Mouse (Mus musculus) adrenal gland, postnatal 10 days (tissue): Measurements from ENCODE around the gene Aebp1. TPM values are rescaled to one million over a fixed set of nuclear protein-coding genes. Genes with fewer than 3 reads are reported as not detected.

ENCODE experiments used
- DNase-seq: peaks from one replicate; pipeline ENCODE4 v3.0.0; 2021; ENCODE audit warnings: mixed read lengths
- total RNA-seq, 2 experiments: library from RNA; stranded (reverse); gene quantifications; 2 replicates each; pipeline ENCODE4 v1.2.3; 2021

Gene Aebp1
- total RNA-seq, 2 experiments from 2014 or later, result 153 to 172 TPM

- DNase-seq, result no peak
Observed at GRCm38 (mm10) chr11:5893807-5894206, 32.1 kb downstream of the Aebp1 start.

- DNase-seq, result no peak
Observed at GRCm38 (mm10) chr11:5897230-5897629, 35.5 kb downstream of the Aebp1 start.

- no peak for DNase-seq
Observed at GRCm38 (mm10) chr11:5897839-5898238, 36.1 kb downstream of the Aebp1 start.

- DNase-seq, result no peak
Observed at GRCm38 (mm10) chr11:5898531-5898930, 36.8 kb downstream of the Aebp1 start, which contains the start of gene Myl7. Gene Myl7 (minus strand): TSS chr11:5898782.

- no peak for DNase-seq
Observed at GRCm38 (mm10) chr11:5899286-5899685, 37.5 kb downstream of the Aebp1 start.

- no peak for DNase-seq
Observed at GRCm38 (mm10) chr11:5901320-5901719, 39.6 kb downstream of the Aebp1 start.

GRCm38 (mm10) chr11:5901950-5902349 lies 40.2 kb downstream of the Aebp1 start:
- peak; percentile 63 for DNase-seq

GRCm38 (mm10) chr11:5902390-5902789 lies 40.6 kb downstream of the Aebp1 start:
- DNase-seq, result no peak

DNA sequence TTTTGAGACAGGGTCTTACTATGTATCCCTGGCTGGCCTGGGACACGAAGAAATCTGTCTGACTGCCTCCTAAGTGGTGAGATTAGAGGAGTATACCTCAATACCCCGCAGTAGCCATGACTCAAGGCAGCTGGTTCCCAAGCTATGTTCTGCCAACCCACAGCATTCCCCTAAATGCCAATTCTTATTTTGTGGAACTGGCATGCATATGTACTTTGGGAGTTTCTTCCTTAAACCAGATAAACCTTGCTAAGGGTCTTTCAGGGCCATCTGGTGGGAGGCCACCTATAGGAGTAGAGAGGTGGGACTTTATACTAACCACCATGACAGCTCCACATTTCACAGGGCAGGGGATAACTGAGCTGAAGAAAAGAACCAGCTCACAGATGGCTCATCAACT lies 42.1 kb downstream of the Aebp1 start:
- DNase-seq, result no peak

GRCm38 (mm10) chr11:5904357-5904756 lies 42.6 kb downstream of the Aebp1 start:
- no peak for DNase-seq

DNA sequence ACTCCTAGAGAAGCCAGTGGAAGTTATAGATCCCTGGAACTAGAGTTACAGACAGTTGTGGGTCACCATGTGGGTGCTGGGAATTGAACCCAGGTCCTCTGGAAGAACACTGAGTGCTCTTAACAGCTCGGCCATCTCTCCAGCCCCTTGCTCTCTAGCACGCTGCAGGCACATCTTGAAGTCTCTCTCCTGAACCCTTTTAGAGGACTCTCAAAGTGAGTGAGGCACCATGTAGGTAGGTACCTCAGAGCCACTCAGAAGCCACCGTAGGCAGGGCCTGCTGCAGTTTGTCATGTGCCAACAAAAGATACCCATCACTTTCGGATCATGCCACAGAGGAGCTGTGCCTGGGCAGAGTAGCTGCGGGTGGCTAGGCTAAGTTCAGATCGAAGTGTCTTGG lies 43.1 kb downstream of the Aebp1 start:
- DNase-seq, result no peak

GRCm38 (mm10) chr11:5905778-5906518 lies 44.2 kb downstream of the Aebp1 start:
- DNase-seq, result no peak

DNA sequence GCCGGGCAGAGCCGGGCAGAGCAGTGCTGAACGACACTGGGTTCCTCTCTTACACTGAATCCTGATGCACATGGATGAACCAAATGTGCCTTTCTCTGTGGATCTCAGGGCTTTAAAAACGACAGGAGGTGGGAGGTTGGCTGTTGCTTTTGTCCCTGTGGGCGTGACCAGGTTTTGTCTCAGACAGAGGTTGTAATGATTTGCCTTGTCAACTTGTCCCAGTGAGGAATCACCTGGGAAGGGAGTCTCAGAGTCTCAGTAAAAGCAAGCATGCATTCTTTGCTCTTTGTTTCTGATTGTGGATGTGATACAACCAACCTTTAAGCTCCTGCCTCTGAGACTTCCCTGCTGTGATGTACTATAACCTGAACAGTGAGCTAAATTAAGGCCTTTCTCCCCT lies 45.3 kb downstream of the Aebp1 start:
- DNase-seq, result no peak

DNA sequence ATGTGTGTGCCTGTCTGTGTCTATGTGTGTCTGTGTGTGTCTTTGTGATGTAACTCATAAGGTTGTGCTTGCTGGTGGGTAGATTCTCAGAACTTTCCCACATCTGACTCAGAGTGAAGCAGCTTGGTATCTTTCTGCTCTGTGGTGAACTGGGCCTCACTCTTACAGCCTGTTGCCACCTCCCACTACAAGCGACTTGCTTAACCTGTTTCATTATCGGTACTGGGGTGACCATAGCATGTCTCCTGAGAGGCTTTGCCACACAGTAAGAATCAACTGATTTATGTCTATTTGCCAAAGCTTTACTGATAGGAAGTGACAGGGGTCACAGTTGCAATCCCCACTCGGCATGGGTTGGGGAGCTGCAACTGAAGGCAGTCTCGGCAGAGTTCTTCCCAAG lies 46.9 kb downstream of the Aebp1 start:
- no peak for DNase-seq

DNA sequence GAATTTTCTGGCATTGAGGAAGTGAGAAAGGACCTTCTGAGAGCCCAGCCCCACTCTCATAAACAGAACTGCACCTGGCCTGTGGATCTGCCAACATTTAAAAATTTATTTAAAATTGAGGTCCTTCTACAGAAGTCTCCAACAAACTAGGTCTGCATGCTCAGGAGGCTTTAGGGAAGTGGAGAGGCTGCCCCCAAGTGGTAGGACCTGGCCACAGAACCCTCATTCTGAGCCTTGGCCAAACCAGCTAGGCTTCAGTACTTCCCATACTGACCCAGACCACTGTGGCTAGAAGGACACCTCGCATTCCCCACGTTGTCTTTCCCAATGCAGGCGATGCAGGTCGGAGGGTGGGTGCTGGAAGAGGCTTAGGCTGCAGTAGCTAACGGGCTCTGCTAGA lies 50.9 kb downstream of the Aebp1 start:
- DNase-seq, result peak; percentile 73

GRCm38 (mm10) chr11:5913256-5913655 lies 51.5 kb downstream of the Aebp1 start:
- DNase-seq, result peak; percentile 35

GRCm38 (mm10) chr11:5913936-5914335 lies 52.2 kb downstream of the Aebp1 start:
- no peak for DNase-seq

DNA sequence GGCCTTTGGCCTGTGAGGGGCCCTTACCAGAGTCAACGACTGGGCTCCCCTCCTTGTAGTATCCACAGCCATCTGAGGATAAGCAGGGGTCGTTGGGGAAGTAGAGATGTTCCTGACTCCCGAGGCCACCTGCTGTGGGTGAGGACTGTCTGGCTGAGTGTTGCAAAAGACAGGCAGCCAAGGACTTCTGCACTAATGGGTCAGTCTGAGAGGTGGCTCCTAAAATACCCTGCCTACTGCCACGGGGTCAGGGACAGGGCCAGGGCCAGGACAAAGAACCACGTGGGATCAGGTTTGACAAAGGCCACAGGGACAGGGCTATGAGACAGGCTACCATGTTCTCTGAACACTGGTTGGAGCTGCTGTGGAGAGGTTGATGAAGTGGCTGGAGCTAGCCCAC lies 53.2 kb downstream of the Aebp1 start:
- no peak for DNase-seq

DNA sequence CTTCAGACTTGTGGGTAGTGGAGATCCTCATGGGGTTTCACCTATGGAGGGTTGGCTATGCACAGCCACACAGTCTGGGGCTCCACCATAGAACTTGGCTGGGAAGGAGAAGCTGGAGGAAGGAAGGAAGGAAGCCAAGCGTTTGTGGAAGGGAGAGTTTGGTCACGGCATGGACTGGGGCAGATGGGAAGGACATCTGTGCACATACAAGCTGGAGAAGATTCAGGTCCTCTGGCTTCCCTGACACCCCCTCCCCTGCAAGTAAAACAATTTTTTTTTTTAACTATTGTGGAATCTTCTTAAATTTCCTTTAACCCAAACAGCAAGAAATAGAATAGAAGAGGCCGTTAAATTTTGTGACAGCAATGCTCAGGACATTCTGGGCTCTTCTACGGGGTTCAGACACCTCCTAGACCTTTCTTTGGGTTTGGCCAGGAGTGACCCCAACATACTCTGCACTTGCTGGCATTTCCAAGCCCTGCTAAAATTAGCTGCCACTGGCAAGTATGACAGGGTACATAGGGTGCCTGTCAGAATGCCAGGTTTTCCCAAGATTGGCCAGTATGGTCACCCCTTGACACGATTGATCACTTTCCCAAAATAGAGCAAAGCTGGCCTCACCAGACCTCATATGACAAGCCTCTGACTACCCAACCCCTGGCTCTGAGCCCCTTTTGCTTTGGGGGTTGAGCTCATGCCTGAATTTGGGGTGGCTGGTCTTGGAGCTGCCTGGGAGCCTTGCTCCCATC lies 53.9 kb downstream of the Aebp1 start:
- DNase-seq, result no peak

GRCm38 (mm10) chr11:5916178-5916548 lies 54.4 kb downstream of the Aebp1 start:
- no peak for DNase-seq

DNA sequence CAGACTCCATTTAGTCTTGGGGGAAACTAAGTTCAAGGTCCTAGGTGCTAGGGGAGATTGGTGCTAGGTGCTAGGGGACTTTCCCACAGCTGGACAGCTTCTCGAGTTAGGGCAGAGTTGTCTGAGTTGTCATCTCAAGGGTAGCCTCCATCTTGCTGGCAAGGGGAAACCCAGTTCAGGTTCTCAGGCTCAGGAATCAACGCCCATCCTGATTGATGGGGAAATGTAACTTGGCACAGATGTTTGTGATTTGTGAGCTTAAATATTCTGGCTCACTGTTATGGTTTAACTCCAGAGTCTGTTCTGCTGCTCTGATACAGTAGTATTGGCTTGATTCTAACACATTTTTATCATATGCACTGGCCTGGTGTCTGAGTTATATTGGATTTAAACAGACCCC lies 56.4 kb downstream of the Aebp1 start:
- no peak for DNase-seq

- DNase-seq, result no peak
Observed at GRCm38 (mm10) chr11:5919606-5920005, 57.9 kb downstream of the Aebp1 start.

DNA sequence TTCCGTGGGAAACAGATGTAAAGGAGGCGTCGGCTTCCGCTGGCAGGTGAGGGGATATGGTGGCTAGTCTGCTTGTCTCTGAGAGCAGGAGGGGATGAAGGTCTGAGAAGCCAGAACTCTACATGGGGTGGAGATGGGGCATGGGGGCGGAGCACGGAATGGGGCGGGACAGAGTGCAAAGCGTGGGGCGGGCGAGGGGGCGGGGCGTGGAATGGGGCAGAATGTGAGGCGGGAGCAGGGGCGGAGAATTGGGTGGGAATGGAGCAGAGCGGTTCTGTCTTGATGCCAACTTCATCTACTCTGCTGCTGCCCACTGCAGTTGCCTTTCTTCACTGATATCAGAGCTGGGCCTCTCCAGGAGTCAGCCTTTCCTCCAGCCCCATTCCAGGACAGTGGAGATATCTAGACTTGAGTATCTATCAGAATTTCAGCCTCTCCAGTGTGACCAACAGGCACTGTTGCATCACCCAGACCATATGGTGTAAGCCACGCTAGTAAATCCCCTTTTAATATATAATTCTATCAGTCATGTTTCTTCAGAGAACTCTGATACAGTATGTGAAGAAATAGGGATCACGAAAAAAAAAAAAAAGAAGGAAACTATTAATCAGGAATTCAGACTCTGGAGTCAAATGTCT lies 58.7 kb downstream of the Aebp1 start:
- no peak for DNase-seq
